Mouse (Mus musculus) lung, postnatal 0 days (tissue): Measurements from ENCODE around the gene Ppia.

Experiments used
- CTCF ChIP-seq: IDR thresholded peaks from 2 replicates; pipeline ENCODE4 v1.5.1; 2016; ENCODE audit warnings: antibody characterized with exemption, mild to moderate bottlenecking
- EP300 ChIP-seq: IDR thresholded peaks from 2 replicates; pipeline ENCODE4 v1.6.1; 2016; ENCODE audit warnings: antibody characterized with exemption, mild to moderate bottlenecking, control low read depth

DNA sequence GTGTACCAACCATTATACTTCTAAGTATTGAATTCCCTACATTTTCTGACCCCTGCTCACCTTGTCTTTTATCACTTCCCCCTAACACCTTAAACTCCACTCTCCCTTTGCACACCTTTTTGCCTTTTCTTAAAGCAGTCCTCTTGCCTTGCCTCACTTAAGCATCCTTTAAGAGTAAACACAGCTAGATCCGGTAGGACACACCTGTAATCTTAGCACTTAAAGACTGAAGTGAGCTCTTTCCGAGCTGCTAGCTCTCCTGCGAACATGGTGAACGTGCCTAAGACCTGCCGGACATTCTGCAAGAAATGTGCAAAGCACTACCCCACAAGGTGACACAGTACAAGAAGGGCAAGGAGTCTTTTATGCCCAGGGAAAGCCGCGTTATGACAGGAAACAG, 30.7 kb downstream of the Ppia start:
- TF ChIP-seq EP300: no peak
- TF ChIP-seq CTCF: no peak
